Mouse (Mus musculus) liver, adult 2 months (tissue): ENCODE data around the gene Upk3a. TPM values are rescaled to one million over a fixed set of nuclear protein-coding genes. Genes with fewer than 3 reads are reported as not detected.

Experiments used
- DNase-seq: peaks from one replicate; pipeline ENCODE4 v3.0.0-alpha.2; 2011; ENCODE audit warnings: low read depth, low spot score; ENCODE audit errors: extremely low read depth
- H3K27ac ChIP-seq: fragments of 200-500 bp; replicated peaks from 2 replicates; pipeline ENCODE4 v1.5.1; 2012; ENCODE audit warnings: low read depth, mild to moderate bottlenecking, control low read depth, inconsistent platforms, low read length; ENCODE audit not compliant: insufficient read depth
- H3K27me3 ChIP-seq: fragments of 200-500 bp; 2 replicates; pipeline ENCODE4 v1.6.1; 2012; ENCODE audit warnings: mild to moderate bottlenecking, moderate library complexity, low read length, inconsistent platforms; ENCODE audit not compliant: control insufficient read depth, insufficient read depth
- H3K36me3 ChIP-seq: fragments of 200-500 bp; 2 replicates; pipeline ENCODE4 v1.6.1; 2012; ENCODE audit warnings: low read length, inconsistent platforms; ENCODE audit not compliant: control insufficient read depth, insufficient read depth
- H3K4me1 ChIP-seq: fragments of 200-500 bp; 2 replicates; pipeline ENCODE4 v1.6.1; 2011; ENCODE audit warnings: low read length; ENCODE audit not compliant: control insufficient read depth, insufficient read depth
- H3K4me3 ChIP-seq: fragments of 200-500 bp; 2 replicates; pipeline ENCODE4 v1.5.1; 2011; ENCODE audit warnings: low read depth, mild to moderate bottlenecking, control low read depth, low read length, moderate library complexity; ENCODE audit not compliant: insufficient read depth
- H3K79me2 ChIP-seq: fragments of 200-500 bp; 2 replicates; pipeline ENCODE4 v1.6.1; 2012; ENCODE audit warnings: inconsistent platforms, mild to moderate bottlenecking, low read length, moderate library complexity; ENCODE audit not compliant: control insufficient read depth, insufficient read depth
- H3K9ac ChIP-seq: fragments of 200-500 bp; 2 replicates; pipeline ENCODE4 v1.6.1; 2012; ENCODE audit warnings: low read depth, mild to moderate bottlenecking, control low read depth, inconsistent platforms, low read length
- CTCF ChIP-seq: fragments of 200-500 bp; IDR thresholded peaks from 2 replicates; pipeline ENCODE4 v1.5.1; 2011; ENCODE audit warnings: low read depth, low read length, control low read depth
- POLR2A ChIP-seq: fragments of 200-500 bp; IDR thresholded peaks from 2 replicates; pipeline ENCODE4 v1.6.1; 2011; ENCODE audit warnings: low read length, control low read depth; ENCODE audit not compliant: insufficient read depth; ENCODE audit errors: extremely low read depth
- WGBS: fragments of 180-500 bp; shearing (Covaris S2); methylation state at CpG from one replicate; pipeline ENCODE4 v1.1.7; 2018; 5-methylcytosine and 5-hydroxymethylcytosine counted together
- polyA plus RNA-seq: library from polyadenylated mRNA; depleted of rRNA; stranded (reverse); fragments of >200 nt; gene quantifications from 2 replicates; pipeline ENCODE4 v1.2.3, GENCODE M21; 2012
- total RNA-seq: library from RNA; depleted of rRNA; stranded (reverse); fragments of >200 nt; gene quantifications from 2 replicates; pipeline ENCODE4 v1.2.3, GENCODE M21; 2014

Upk3a gene
- total and polyA plus RNA-seq, 2 experiments, result not detected

DNA sequence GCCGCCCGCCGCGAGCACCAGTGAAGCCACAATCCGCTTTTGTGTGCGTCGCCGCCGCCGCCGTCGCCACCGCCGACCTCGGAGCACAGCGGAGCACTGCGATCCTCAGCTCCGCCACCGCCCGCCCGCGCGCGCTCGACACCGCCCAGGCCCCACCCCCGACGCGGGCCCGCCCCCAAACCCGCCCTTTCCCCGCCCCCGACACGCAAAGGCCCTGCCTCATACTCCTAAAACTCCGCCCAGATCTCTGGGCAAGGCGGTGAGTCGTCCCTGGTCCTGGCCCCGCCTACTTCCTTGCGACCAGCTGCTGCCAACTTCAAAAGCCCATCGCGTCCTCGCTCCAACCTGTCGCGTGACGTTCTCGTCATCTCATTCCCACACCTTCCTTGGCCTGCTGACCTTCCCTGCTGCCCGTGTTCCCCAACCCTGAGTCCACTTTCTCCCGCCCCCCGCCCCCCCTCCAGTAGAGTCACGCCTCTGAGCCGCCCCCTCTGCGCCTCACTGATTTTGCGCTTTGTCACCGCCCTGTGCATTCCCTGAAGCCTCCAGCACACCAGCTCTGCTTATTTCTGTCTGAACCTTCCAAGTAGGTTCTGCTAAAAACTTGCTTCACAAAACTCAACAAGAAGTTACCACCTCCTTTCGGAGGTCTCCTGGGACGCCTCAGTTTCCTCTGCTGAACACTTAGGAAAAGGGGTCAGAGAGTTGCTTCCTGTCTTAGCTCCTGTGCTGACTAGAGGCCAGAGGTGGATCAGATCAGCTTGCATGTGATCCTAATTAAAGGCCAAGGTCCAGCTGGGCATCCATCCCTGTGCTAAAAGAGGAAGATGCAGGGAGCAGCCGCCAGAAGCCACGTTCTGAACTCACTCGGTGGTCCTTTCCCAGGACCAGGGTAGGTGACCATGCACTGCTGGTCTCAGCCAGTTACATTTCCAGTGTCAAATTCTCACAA is 28.8 kb upstream of the Upk3a start, which contains the start of gene 5031439G07Rik:
Gene 5031439G07Rik (minus strand): TSS at position 678 of the 952 bp plus-strand sequence.
- Histone ChIP-seq H3K79me2 (peaks cover 21% of the 10 kb centered on the region), H3K27me3 (no peaks in the 10 kb centered on the region), H3K27ac (peak within 1 kb of the TSS; percentile 37), H3K4me1 (peaks cover 10% of the 10 kb centered on the region), H3K9ac (peak within 1 kb of the TSS; percentile 95), H3K36me3 (no peaks in the 10 kb centered on the region), H3K4me3 (peak within 1 kb of the TSS; percentile 86)
- peak; percentile 91 for DNase-seq
- whole genome bisulfite sequencing, result 2% methylated on average over 49 of the region's 59 CpGs
- no peak for TF ChIP-seq CTCF
- peak; percentile 89 for TF ChIP-seq POLR2A

DNA sequence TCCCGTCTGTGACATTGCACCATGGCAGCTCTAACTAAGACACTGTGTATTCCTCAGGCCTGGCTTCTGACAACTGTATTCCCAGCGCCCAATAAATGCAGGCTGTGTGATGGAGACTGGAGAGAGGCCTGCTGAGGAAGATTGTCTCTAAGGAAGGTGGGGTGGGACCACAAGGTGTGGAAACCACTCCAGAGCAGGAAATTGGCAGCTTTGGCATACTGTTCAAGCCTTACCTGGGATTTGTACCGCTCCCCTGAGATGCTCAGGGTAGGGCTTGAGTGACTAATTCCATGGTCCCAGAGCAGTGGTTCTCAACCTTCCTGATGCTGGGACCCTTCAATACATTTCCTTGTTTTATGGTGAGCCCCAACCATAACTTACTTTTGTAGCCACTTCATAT is 27.8 kb upstream of the Upk3a start:
- TF ChIP-seq POLR2A (no peak), CTCF (no peak)
- Histone ChIP-seq H3K79me2 (peaks cover 21% of the 10 kb centered on the region), H3K36me3 (no peaks in the 10 kb centered on the region), H3K27me3 (no peaks in the 10 kb centered on the region), H3K27ac (no peak overlapping the region), H3K4me3 (no peak overlapping the region), H3K9ac (no peak overlapping the region), H3K4me1 (peaks cover 6% of the 10 kb centered on the region)
- DNase-seq, result no peak
- 97% methylated on average over 3 of the region's 3 CpGs for WGBS

DNA sequence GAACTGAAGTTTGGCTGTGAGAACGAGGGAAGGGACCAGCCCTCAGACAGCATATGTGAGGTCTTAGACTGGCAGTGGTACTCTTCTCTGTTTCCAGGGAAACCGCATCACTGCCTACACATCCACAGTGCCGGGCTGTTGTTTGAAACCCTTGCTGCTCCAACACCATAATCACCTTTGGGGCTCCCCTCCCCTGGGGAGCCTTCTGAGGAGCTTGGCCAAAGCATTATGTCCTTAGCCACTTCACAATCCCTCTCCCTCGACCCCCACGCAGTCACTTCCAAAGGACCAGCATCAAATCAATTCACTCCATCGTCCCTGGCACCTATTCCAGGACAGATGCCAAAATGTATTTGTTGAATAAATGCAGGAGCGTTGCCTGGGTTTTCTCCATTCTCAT is 27.2 kb upstream of the Upk3a start:
- no peaks in the 10 kb centered on the region for H3K27me3 ChIP-seq

DNA sequence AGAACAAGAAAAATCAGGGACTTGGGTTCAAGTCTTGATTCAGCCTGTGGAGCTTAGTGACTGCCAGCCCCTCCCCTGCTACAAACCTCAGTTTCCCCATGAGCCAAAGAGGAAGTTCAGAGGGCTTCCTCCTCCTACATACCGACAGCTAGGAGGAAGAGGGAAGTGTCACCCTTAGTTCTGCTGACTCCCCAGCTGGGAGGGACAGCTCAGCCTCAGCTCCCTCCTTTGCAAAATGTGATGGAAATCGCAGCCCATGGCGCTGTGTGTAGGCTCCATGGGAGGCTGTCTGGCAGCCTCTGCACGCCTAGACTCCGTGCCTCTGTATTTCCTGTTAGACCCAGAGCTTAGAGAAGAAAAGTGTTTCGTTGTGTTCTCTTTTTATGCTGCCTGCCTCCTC is 22.4 kb upstream of the Upk3a start:
- H3K36me3 ChIP-seq, result no peaks in the 10 kb centered on the region
- TF ChIP-seq POLR2A, result no peak
- no peaks in the 10 kb centered on the region for H3K27me3 ChIP-seq
- no peak overlapping the region for H3K9ac ChIP-seq
- DNase-seq, result peak; percentile 36
- no peak overlapping the region for H3K4me3 ChIP-seq
- 55% methylated on average over 6 of the region's 6 CpGs for WGBS
- no peaks in the 10 kb centered on the region for H3K4me1 ChIP-seq
- no peaks in the 10 kb centered on the region for H3K79me2 ChIP-seq
- no peak overlapping the region for H3K27ac ChIP-seq

More for the DNA sequence above, 27.2 kb upstream of the Upk3a start:
- 57% methylated on average over 7 of the region's 7 CpGs for WGBS
- TF ChIP-seq POLR2A (no peak), CTCF (no peak)
- DNase-seq, result no peak
- Histone ChIP-seq H3K4me1 (peaks cover 6% of the 10 kb centered on the region), H3K36me3 (no peaks in the 10 kb centered on the region), H3K27ac (no peak overlapping the region), H3K4me3 (no peak overlapping the region), H3K79me2 (peaks cover 21% of the 10 kb centered on the region), H3K9ac (no peak overlapping the region)

DNA sequence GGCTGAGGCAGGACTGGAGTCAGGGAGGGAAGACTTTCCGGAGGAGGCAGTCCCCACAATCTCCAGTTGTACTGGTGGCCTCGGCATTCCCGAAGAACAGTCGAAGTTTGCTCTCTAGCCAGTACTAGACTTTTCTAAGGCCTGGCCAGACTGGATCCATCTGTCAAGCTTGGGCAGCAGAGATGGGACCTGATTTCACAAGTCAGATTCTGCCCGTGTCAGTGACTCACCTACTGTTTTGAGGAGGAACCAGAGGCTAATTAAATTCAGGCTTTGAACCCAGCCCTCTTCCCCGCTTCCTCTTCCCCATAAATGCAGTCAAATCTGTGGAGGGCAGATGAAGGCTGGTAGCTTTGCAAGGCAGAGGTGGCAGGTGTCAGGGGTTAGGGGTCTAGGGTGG is 21.9 kb upstream of the Upk3a start:
- TF ChIP-seq CTCF (no peak), POLR2A (no peak)
- Histone ChIP-seq H3K4me1 (no peaks in the 10 kb centered on the region), H3K27me3 (no peaks in the 10 kb centered on the region), H3K9ac (no peak overlapping the region), H3K27ac (0 out of 2 replicates have a peak overlapping the region, but pooled peaks have one; percentile 7), H3K36me3 (no peaks in the 10 kb centered on the region), H3K79me2 (no peaks in the 10 kb centered on the region), H3K4me3 (no peak overlapping the region)
- WGBS, result 66% methylated on average over 6 of the region's 6 CpGs
- peak; percentile 25 for DNase-seq

DNA sequence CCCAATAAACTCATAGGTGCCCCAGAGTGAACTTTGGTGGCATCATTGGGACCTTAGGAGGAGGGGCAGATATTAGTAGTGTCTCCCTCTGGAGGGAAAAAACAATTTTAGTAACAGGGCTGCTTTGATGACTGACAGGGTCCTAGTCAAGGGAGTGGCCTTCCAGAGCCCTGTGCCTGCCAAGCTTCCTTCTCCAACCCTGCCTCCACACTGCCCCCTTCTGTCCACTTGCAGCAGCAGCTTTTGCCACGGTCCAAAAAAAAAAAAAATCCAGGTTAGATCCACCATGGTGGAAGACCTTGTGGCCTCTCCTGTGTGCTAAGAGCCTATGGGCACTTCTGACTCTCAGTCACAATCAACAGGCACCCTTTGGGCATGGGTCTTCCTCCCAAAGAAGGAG is 21.0 kb upstream of the Upk3a start:
- TF ChIP-seq POLR2A, result no peak
- peak; percentile 87 for TF ChIP-seq CTCF
- WGBS, result 0% methylated on average over 1 of the region's 1 CpGs
- no peaks in the 10 kb centered on the region for H3K36me3 ChIP-seq
- H3K79me2 ChIP-seq, result no peaks in the 10 kb centered on the region
- no peaks in the 10 kb centered on the region for H3K4me1 ChIP-seq
- no peak overlapping the region for H3K27ac ChIP-seq
- DNase-seq, result peak; percentile 49
- H3K27me3 ChIP-seq, result no peaks in the 10 kb centered on the region
- H3K4me3 ChIP-seq, result no peak overlapping the region
- no peak overlapping the region for H3K9ac ChIP-seq
